Mouse (Mus musculus) heart, adult 2 months (tissue): ENCODE measurements around the gene Tnfrsf25.

Experiments used
- CTCF ChIP-seq: fragments of 200-600 bp; IDR thresholded peaks from 2 replicates; pipeline ENCODE4 v1.8.1; 2022; ENCODE audit warnings: antibody characterized with exemption, mild to moderate bottlenecking, moderate library complexity
- EP300 ChIP-seq: fragments of 200-500 bp; IDR thresholded peaks from 2 replicates; pipeline ENCODE4 v1.6.1; 2011; ENCODE audit warnings: low read depth, low read length, control low read depth; ENCODE audit not compliant: insufficient read depth
- POLR2A ChIP-seq: fragments of 200-500 bp; IDR thresholded peaks from 2 replicates; pipeline ENCODE4 v1.6.1; 2011; ENCODE audit warnings: mild to moderate bottlenecking, low read depth, low read length, control low read depth; ENCODE audit not compliant: insufficient read depth

GRCm38 (mm10) chr4:152069245-152069644 is 46.5 kb upstream of the Tnfrsf25 start:
- TF ChIP-seq CTCF (no peak), POLR2A (no peak), EP300 (no peak)
